Mouse (Mus musculus): ENCODE measurements around the gene Gm960. TPM values are rescaled to one million over a fixed set of nuclear protein-coding genes. Genes with fewer than 3 reads are reported as not detected.

Gm960 gene
- polyA plus RNA-seq, 1 experiment from 2014 or later = 1.4 TPM

DNA sequence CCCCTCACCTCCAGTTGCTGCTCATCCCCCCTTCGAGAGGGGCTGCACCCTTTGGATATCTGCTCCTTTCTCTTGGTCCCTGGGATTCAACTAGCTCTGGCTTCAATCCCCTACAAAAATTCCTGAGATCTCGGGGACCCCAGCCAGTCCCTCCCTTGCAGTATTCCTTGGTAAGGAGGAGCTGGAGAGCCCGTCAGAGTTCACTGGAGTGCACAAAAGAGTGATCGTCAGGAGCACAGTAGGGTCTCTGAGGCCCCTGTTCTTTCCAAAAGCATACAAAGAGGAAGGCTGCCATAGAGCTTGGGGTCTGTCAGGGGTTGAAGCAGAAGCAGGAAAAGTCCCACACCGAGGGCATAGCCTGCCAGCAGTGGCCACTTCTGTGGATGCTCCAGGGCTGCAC, 75.7 kb downstream of the Gm960 start:
- WGBS = 80% methylated on average over 5 of the region's 5 CpGs
- Histone ChIP-seq H3K9ac (no peak overlapping the region), H3K9me3 (no peaks in the 10 kb centered on the region), H3K4me3 (no peak overlapping the region), H3K4me2 (no peak overlapping the region), H3K27ac (replicated peaks) (no peak overlapping the region), H3K27me3 (replicated peaks) (0 out of 2 replicates have a peak, but pooled peaks cover 2% of the 10 kb centered on the region), H3K4me1 (peaks cover 24% of the 10 kb centered on the region), H3K36me3 (peaks cover 42% of the 10 kb centered on the region)
- no peak for ATAC-seq (ENCODE audit: extremely low read depth, insufficient number of reproducible peaks, low FRiP score, low TSS enrichment)

DNA sequence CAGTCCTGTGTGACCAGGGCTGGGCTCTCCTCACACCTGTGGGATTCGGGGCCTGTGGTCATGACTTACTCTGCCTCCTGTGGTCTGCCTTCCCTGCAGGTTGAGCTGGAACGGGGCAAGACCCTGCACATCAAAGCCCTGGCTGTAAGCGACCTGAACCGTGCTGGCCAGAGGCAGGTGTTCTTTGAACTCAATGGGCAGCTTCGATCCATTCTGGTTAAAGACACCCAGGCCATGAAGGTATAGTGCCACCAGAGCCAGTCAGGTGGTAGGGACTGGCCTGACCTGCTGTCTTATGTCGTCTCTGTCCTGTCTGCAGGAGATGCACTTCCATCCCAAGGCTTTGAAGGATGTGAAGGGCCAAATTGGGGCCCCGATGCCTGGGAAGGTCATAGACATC, 77.7 kb downstream of the Gm960 start:
- 83% methylated on average over 7 of the region's 7 CpGs for WGBS
- ATAC-seq (ENCODE audit: extremely low read depth, insufficient number of reproducible peaks, low FRiP score, low TSS enrichment) = no peak
- H3K27ac ChIP-seq (replicated peaks) = no peak overlapping the region

DNA sequence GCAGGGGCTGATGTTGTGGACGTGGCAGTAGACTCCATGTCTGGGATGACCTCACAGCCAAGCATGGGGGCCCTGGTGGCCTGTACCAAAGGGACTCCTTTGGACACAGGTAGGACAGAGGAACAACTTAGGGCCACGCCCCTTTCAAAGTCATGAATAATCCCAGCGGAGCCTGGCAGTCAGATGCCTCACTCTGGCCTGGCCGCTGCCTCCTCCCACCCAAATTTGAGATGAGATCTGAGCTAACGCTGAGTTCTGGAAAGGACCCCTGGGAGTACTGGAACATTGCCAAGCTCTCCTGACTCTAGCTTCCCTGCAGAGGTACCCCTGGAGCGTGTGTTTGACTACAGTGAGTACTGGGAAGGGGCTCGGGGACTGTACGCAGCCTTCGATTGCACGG, 79.0 kb downstream of the Gm960 start:
- ATAC-seq (ENCODE audit: extremely low read depth, insufficient number of reproducible peaks, low FRiP score, low TSS enrichment) = no peak
- H3K9me3 ChIP-seq = no peaks in the 10 kb centered on the region
- peaks cover 12% of the 10 kb centered on the region; the same call in 1 of the 2 replicates for H3K27me3 ChIP-seq (replicated peaks)
- 77% methylated on average over 10 of the region's 10 CpGs for WGBS
- H3K4me1 ChIP-seq = peaks cover 15% of the 10 kb centered on the region
- H3K9ac ChIP-seq = no peak overlapping the region
- no peak overlapping the region for H3K27ac ChIP-seq (replicated peaks)
- H3K4me2 ChIP-seq = no peak overlapping the region
- peaks cover 42% of the 10 kb centered on the region for H3K36me3 ChIP-seq
- no peak overlapping the region for H3K4me3 ChIP-seq

More for the DNA sequence above, 77.7 kb downstream of the Gm960 start:
- Histone ChIP-seq H3K36me3 (peaks cover 42% of the 10 kb centered on the region), H3K4me2 (no peak overlapping the region), H3K9me3 (no peaks in the 10 kb centered on the region), H3K4me1 (peaks cover 18% of the 10 kb centered on the region), H3K27me3 (replicated peaks) (peaks cover 12% of the 10 kb centered on the region; the same call in 1 of the 2 replicates), H3K4me3 (no peak overlapping the region), H3K9ac (no peak overlapping the region)

DNA sequence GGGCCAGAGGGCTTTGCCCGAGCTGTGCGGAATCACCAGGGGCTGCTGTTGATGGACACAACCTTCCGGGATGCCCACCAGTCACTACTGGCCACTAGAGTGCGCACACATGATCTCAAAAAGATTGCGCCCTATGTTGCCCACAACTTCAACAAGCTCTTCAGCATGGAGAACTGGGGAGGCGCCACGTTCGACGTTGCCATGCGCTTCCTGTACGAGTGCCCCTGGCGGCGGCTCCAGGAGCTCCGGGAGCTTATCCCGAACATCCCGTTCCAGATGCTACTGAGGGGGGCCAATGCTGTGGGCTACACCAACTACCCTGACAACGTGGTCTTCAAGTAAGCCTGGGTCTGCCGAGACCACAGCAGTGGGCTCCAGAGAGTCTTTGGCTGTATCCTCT, 80.3 kb downstream of the Gm960 start:
- no peak overlapping the region for H3K4me2 ChIP-seq
- 26% methylated on average over 18 of the region's 18 CpGs for WGBS
- H3K4me1 ChIP-seq = peaks cover 22% of the 10 kb centered on the region
- H3K27me3 ChIP-seq (replicated peaks) = peaks cover 12% of the 10 kb centered on the region; the same call in 1 of the 2 replicates
- no peaks in the 10 kb centered on the region for H3K9me3 ChIP-seq
- no peak overlapping the region for H3K27ac ChIP-seq (replicated peaks)
- H3K9ac ChIP-seq = no peak overlapping the region
- H3K4me3 ChIP-seq = no peak overlapping the region
- no peak for ATAC-seq (ENCODE audit: extremely low read depth, insufficient number of reproducible peaks, low FRiP score, low TSS enrichment)
- H3K36me3 ChIP-seq = peaks cover 40% of the 10 kb centered on the region

DNA sequence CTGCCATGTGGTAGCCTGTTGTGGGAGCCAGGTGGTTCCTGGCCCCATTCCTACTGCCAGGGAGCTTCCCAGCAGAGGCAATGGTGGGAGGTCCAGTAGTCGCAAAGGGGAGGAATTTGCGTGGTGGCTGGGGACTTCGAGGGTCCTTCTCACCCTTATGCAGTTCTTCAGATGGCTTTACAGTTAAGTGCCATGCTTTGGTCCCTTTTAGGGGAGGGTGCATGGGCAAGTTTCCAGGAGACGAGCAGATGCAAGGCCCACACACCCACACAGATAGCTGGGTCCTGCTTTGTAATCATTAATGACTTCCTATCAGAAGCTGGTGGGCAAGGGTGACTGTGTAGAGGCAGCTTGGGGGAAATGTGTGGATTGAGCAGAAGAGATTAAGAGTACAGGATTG, 81.9 kb downstream of the Gm960 start:
- Histone ChIP-seq H3K4me1 (peaks cover 26% of the 10 kb centered on the region), H3K9me3 (no peaks in the 10 kb centered on the region), H3K36me3 (peaks cover 40% of the 10 kb centered on the region), H3K9ac (peak overlapping the region; percentile 97), H3K4me3 (peak overlapping the region; percentile 86; the same call in 1 of the 2 replicates), H3K27ac (replicated peaks) (0 out of 2 replicates have a peak overlapping the region, but pooled peaks have one; percentile 79), H3K4me2 (peak overlapping the region; percentile 75), H3K27me3 (replicated peaks) (peaks cover 12% of the 10 kb centered on the region; the same call in 1 of the 2 replicates)
- no peak for ATAC-seq (ENCODE audit: extremely low read depth, insufficient number of reproducible peaks, low FRiP score, low TSS enrichment)
- 31% methylated on average over 4 of the region's 4 CpGs for WGBS

DNA sequence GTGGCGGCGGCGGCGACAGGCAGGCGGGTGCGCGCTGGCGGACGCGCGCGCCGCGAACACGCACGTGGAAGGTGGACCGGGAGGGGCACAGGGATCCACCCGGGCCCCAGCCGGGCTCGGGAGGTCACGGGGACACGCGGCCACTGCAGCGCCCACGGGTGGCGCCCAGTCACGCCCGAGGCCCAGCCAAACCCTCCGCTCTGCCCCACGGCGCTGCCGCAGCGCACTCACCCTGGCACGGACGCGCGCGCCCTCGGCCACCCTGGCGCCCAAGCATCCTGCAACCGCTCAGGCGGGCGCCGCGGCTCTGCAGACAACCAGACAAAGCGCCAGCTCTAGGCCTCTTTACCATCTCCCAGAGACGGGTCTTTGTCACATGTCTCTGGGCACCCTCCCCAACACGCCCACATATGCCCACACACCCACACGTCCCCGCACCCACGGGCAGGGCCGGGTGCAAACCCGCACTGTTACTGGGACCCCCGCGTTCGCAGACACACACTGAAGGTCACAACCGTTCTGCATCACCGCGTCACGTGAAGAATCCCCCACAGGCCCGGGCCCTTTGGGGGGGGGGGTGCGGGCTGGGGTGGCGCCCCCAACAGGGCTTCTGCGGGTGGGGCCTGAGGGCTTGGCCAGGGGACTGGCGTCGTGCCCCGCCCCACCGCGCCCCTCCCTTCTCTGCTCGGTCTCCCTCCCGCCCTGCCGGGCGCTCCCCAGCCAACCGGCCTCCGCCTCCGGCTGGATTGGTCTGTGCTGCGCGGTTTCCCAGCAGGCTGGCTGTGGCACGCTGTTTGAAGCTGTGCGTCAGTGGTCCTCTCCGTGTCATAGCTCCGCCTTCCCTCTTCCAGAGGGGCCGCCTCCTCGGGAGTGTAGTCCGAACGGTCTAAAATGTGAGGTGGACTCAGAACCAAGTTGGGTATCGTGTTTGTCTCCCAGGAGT, 83.0 kb downstream of the Gm960 start, which contains the start of gene Lrfn4:
TSS of gene Lrfn4 (minus strand) at position 517 of the 943 bp plus-strand sequence.
- Histone ChIP-seq H3K4me1 (peaks cover 26% of the 10 kb centered on the region), H3K27ac (replicated peaks) (peak within 1 kb of the TSS; percentile 79), H3K27me3 (replicated peaks) (peaks cover 12% of the 10 kb centered on the region; the same call in 1 of the 2 replicates), H3K9ac (peak within 1 kb of the TSS; percentile 97), H3K36me3 (peaks cover 34% of the 10 kb centered on the region), H3K4me2 (peak within 1 kb of the TSS; percentile 75), H3K4me3 (peak within 1 kb of the TSS; percentile 86), H3K9me3 (no peaks in the 10 kb centered on the region)
- WGBS = under 1% methylated on average over 75 of the region's 87 CpGs
- ATAC-seq (ENCODE audit: extremely low read depth, insufficient number of reproducible peaks, low FRiP score, low TSS enrichment) = peak; percentile 86

DNA sequence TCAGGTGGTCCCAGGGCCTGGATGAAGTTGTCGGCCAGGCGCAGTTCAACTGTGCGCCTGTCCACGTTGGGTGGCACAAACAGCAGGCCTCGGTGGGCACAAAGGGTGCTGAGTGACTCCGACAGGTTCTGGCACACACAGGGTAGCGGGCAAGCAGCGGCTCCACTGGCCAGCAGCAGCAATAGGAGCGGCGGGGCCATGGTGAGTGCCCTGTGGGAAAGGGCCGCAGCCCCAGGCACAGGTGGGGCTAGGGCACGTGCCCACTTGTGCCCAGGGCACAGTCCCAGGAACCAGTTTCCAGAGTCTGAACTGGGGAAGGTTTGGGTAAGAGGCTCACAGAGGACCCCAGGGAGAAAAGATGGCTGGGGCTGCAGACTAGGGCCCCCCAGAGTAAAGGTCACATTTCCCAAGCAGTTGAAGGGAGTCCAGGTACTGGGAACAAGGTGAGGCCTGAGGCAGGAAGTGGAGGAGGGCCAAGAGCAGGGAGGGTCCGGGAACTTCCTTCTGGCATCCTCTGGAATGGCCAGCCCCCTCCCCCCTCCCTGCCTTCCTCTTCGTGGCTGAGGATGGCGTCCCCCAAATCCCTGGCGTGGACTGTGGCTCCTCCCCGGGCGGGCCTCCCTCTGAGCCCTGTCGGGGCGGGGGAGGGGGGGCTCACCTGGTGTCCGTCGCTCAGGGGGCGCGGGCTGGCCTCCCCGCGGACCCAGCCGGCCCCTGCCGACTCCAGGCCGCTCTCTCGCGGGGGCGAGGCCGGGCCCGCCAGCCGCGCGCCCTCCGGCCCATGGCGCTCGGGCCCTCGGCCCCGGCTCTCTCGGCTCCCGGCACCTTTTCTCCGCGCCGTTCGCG, 83.9 kb downstream of the Gm960 start:
- Histone ChIP-seq H3K9ac (peak overlapping the region; percentile 97), H3K27ac (replicated peaks) (peak overlapping the region; percentile 79), H3K36me3 (peaks cover 31% of the 10 kb centered on the region), H3K4me3 (peak overlapping the region; percentile 86), H3K27me3 (replicated peaks) (peaks cover 12% of the 10 kb centered on the region; the same call in 1 of the 2 replicates), H3K4me2 (peak overlapping the region; percentile 75), H3K4me1 (peaks cover 26% of the 10 kb centered on the region), H3K9me3 (no peaks in the 10 kb centered on the region)
- no peak for ATAC-seq (ENCODE audit: extremely low read depth, insufficient number of reproducible peaks, low FRiP score, low TSS enrichment)
- 35% methylated on average over 26 of the region's 49 CpGs for WGBS

DNA sequence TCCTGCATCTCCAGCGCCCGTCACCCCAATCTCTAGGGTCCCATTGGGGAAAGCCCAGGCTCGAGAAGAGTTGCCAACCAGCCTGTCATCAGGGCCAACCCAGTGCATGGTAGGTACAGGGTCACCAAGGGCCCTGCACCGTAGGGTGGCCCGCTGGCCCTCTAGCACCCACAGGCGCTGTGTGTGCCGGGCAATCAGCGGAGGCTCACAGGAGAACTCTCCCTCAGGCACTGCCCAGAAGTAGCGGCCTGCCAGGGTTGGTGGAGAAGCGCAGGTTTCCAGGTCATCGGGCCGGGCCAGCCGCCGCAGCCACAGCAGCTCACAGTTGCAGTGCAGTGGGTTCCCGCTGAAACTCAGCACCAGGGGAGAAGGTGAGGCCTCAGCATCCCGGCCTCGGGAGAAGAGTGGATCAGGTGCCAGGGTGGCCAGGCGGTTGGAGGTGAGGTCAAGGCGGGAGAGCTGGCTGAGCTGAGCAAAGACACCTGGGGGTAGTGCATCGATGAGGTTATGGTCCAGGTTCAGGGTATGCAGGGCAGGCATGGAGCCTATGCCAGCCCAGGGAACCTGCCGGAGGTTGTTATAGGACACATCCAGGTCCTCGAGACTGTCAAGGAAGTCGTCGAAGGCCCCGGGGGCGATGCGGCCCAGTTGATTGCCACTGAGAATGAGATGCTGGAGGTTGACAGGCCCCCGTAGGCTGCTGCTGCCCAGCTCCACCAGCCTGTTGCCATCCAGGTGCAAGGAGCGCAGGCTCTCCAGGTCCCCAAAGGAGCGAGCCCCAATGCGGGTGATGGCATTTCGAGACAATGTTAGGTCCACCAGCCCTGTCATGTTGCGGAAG, 84.8 kb downstream of the Gm960 start:
- 88% methylated on average over 33 of the region's 33 CpGs for WGBS
- no peak for ATAC-seq (ENCODE audit: extremely low read depth, insufficient number of reproducible peaks, low FRiP score, low TSS enrichment)
- Histone ChIP-seq H3K4me3 (peak overlapping the region; percentile 86), H3K4me2 (peak overlapping the region; percentile 75), H3K9ac (peak overlapping the region; percentile 97), H3K27me3 (replicated peaks) (peaks cover 12% of the 10 kb centered on the region; the same call in 1 of the 2 replicates), H3K4me1 (peaks cover 26% of the 10 kb centered on the region), H3K27ac (replicated peaks) (no peak overlapping the region), H3K9me3 (no peaks in the 10 kb centered on the region), H3K36me3 (peaks cover 31% of the 10 kb centered on the region)

DNA sequence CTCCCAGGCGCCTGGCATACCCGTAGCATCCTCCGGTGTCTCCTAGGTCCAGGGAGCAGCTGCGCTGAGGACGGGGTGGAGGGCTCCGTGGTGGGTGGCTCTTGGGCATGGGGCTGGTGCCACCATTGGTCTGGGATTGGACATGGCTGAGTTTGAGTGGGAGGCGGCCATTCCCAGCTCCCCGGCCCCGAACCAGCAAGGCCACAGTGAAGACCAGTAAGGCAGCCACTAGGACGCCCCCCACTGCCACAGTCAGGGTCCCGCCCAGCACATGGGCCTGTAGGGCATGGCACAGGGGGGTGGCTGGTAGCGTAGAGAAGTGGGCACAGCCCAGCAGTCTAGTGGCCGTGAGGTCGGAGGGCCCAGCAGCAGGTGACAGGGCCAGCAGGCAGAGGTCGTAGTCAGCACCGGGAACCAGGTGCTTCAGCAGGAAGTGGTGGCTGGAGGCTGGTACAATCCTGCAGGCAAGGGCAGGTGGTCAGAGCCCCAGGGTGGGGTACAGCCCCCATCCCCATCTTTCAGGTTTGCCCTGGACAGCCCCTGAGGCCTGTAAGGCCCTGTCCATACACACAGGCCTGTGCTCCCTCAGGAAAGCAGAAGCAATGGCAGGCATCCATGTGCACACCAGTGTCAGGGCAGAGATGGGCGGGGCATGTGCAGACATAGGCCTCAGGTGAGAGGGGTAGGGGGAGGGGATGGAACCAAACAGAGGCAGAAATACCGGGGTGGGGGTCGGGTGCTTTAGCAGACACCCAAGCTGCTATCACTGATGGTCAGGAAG, 86.1 kb downstream of the Gm960 start:
- H3K27ac ChIP-seq (replicated peaks) = no peak overlapping the region
- peaks cover 31% of the 10 kb centered on the region for H3K36me3 ChIP-seq
- ATAC-seq (ENCODE audit: extremely low read depth, insufficient number of reproducible peaks, low FRiP score, low TSS enrichment) = no peak
- no peaks in the 10 kb centered on the region for H3K9me3 ChIP-seq
- H3K4me3 ChIP-seq = no peak overlapping the region
- no peak overlapping the region for H3K9ac ChIP-seq
- WGBS = 88% methylated on average over 19 of the region's 19 CpGs
- peaks cover 7% of the 10 kb centered on the region; the same call in 1 of the 2 replicates for H3K27me3 ChIP-seq (replicated peaks)
- no peak overlapping the region for H3K4me2 ChIP-seq
- peaks cover 26% of the 10 kb centered on the region for H3K4me1 ChIP-seq

DNA sequence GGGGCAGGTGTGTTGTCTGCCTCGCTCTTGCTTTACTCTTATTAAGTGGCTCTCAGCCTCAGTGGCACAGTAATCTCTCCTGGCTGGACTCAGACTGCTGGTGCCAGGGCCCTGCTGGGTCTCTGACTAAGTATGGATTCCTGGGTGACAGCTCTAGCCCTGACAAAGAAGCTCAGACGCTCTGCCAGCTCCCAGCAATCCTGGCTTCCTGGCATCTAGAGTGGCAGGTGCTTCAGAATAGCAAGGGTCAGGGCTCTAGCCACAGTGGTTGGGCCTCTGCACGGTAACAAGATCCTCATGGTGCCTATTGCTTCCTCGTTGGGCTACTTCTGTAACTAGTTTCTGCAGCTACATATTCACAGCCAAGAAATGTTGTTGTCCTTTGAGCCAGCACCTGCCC, 88.4 kb downstream of the Gm960 start:
- Histone ChIP-seq H3K9ac (no peak overlapping the region), H3K4me3 (no peak overlapping the region), H3K27ac (replicated peaks) (no peak overlapping the region), H3K4me2 (no peak overlapping the region), H3K27me3 (replicated peaks) (no peaks in the 10 kb centered on the region), H3K36me3 (peaks cover 31% of the 10 kb centered on the region), H3K9me3 (no peaks in the 10 kb centered on the region), H3K4me1 (peaks cover 19% of the 10 kb centered on the region)
- ATAC-seq (ENCODE audit: extremely low read depth, insufficient number of reproducible peaks, low FRiP score, low TSS enrichment) = no peak
- WGBS = 53% methylated on average over 4 of the region's 4 CpGs
